Mouse (Mus musculus) forebrain, embryonic 10.5 days (tissue): ENCODE data around the gene Crtap. TPM values are rescaled to one million over a fixed set of nuclear protein-coding genes. Genes with fewer than 3 reads are reported as not detected.
A peak's percentile ranks its signal among the peaks of the same experiment; 100 is the strongest.
"Not testable (repeated sequence)": the region's sequence is repeated elsewhere in the genome, so short reads cannot be mapped to it uniquely, and the experiment has no call there.

Experiments
- DNase-seq: peaks from one replicate; pipeline ENCODE4 v3.0.0-alpha.2; 2017; ENCODE audit warnings: low spot score; ENCODE audit errors: extremely low spot score
- H3K27ac ChIP-seq: fragments of 300-500 bp; sonication (generic); 2 replicates; pipeline ENCODE4 v1.5.1; 2016; ENCODE audit warnings: mild to moderate bottlenecking
- H3K27me3 ChIP-seq: fragments of 300-500 bp; sonication (generic); 2 replicates; pipeline ENCODE4 v1.6.1; 2016; ENCODE audit warnings: mild to moderate bottlenecking; ENCODE audit not compliant: poor library complexity, severe bottlenecking
- H3K36me3 ChIP-seq: fragments of 300-500 bp; sonication (generic); replicated peaks from 2 replicates; pipeline ENCODE4 v1.6.1; 2016; ENCODE audit warnings: mild to moderate bottlenecking, moderate library complexity
- H3K4me1 ChIP-seq: fragments of 300-500 bp; sonication (generic); 2 replicates; pipeline ENCODE4 v1.6.1; 2016
- H3K4me3 ChIP-seq: fragments of 300-500 bp; sonication (generic); 2 replicates; pipeline ENCODE4 v1.5.1; 2016; ENCODE audit warnings: mild to moderate bottlenecking, moderate library complexity
- H3K9me3 ChIP-seq: fragments of 300-500 bp; sonication (generic); 2 replicates; pipeline ENCODE4 v1.6.1; 2016; ENCODE audit warnings: mild to moderate bottlenecking, moderate library complexity
- WGBS: fragments of 180-500 bp; shearing (Covaris S2); methylation state at CpG from one replicate; pipeline ENCODE4 v1.1.7; 2016; 5-methylcytosine and 5-hydroxymethylcytosine counted together
- polyA plus RNA-seq: library from polyadenylated mRNA; unstranded; fragments of >200 nt; fragmentation: Nextera tagmentation; extraction: Ambion mirVana; gene quantifications from 2 replicates; pipeline ENCODE4 v1.2.1, GENCODE M21; 2016

Gene Crtap
- polyA plus RNA-seq, 1 experiment from 2014 or later: 30.7 TPM

DNA sequence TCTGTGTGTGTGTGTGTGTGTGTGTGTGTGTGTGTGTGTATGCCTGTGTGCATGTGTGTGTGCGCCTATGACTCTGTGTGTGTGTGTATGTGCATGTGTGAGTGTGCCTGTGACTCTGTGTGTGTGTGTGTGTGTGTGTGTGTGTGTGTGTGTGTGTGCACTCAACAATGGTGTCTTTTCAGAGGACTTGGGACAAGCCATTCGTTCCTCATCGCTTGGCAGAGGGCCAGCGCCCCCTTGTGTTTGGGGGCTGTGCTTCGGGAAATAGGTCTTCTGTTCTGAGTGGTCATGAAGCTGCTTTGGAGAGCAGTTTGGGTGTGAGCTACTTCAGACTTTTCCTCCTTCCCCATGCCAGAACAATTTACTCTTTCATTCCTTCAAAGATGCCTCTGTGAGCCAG, 18.8 kb downstream of the Crtap start:
- Histone ChIP-seq H3K27me3 (peaks cover 26% of the 10 kb centered on the region), H3K4me1 (peaks cover 11% of the 10 kb centered on the region)
- DNase-seq, H3K27ac ChIP-seq, H3K9me3 ChIP-seq, H3K4me3 ChIP-seq, H3K36me3 ChIP-seq: not testable (repeated sequence)
- 34% methylated on average over 5 of the region's 5 CpGs for WGBS

DNA sequence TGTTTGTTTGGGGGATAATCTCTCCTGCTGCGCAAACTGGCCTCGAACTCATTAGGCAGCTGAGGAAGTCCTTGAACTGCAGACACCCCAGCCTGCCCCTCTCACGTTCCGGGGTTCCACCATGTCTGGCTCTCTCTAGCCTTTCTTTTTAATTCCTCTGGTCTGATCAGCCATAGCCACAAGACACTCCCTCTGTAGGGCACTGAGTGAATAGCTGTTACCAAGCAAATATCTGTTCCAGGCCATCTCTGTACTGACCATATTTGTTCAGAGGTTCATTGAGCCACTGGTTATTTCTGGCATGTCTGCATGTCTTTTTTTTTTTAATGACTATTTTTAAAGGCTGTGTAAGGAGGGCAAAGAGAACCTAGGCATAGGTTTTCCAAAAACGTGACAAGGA, 21.1 kb downstream of the Crtap start:
- peaks cover 34% of the 10 kb centered on the region for H3K27me3 ChIP-seq
- H3K4me1 ChIP-seq: peaks cover 11% of the 10 kb centered on the region
- 62% methylated on average over 5 of the region's 5 CpGs for WGBS
- not testable (repeated sequence) for DNase-seq, H3K27ac ChIP-seq, H3K4me3 ChIP-seq, H3K9me3 ChIP-seq, H3K36me3 ChIP-seq

- H3K27ac ChIP-seq: peak overlapping the region; percentile 81
- no peak for DNase-seq
- H3K9me3 ChIP-seq: no peaks in the 10 kb centered on the region
- WGBS: 12% methylated on average over 12 of the region's 12 CpGs
- peaks cover 11% of the 10 kb centered on the region for H3K4me1 ChIP-seq
- no peaks in the 10 kb centered on the region for H3K36me3 ChIP-seq
- peak overlapping the region; percentile 62 for H3K4me3 ChIP-seq
- peaks cover 34% of the 10 kb centered on the region for H3K27me3 ChIP-seq
Measured at GRCm38 (mm10) chr9:114368471-114368858, 22.0 kb downstream of the Crtap start.

DNA sequence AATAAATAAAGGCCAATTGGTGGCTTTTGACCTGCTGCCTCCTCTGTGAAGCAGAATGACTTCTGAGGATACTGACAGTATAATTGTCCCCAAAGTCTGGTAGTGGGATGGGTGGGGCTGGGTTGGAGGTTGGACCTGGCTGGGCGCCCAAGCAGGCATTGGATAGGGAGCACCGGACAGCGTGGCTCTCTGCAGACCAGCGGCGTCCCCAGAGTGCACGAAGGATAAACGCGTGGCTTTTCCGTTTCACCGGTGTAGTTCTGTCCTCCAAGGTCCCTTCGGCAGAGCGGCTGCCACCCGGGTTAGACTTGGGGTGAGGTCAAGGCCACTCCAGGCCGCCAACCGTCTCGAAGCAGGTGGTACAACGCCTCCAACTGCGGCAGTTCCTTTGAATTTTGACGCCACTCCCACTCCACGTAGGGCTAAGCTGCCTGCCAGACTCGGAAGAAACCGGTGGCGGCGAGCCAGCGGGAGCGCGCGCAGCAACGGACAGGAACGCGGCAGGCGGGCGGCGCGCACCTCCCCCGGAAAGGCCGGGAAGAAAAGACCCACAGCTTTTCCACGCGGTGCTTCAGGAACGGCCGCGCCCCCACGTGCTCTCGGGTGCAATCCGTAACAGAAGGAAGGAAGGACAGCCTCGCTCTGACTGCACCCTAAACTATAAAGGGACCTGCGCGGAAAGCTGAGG, 22.5 kb downstream of the Crtap start:
- peaks cover 34% of the 10 kb centered on the region for H3K27me3 ChIP-seq
- peak overlapping the region; percentile 81 for H3K27ac ChIP-seq
- H3K4me1 ChIP-seq: peaks cover 11% of the 10 kb centered on the region
- peak overlapping the region; percentile 62 for H3K4me3 ChIP-seq
- H3K36me3 ChIP-seq: no peaks in the 10 kb centered on the region
- WGBS: 2% methylated on average over 48 of the region's 48 CpGs
- peak; percentile 60 for DNase-seq
- no peaks in the 10 kb centered on the region for H3K9me3 ChIP-seq

DNA sequence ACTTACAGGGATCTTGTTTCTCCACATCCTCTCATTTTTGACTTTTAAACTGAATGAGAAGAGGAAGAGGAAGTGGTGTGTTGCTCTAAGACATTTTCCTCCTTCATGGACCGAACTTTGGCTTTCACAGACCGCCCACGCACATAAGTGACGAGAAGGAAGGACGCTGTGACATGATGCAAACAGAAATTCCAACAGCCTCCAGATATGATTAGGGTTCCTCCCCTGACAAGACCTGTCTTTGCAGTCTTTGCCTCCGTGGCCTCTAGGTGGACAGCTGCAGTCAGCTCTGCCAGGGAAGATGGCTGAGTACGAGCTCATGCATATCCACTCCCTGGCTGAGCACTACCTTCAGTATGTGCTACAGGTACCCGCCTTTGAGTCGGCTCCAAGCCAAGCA, 60.6 kb downstream of the Crtap start, which contains the start of gene Bcl2a1c:
Gene Bcl2a1c, plus strand, starts transcription at position 281 of the 400 bp plus-strand sequence.
- not testable (repeated sequence) for H3K36me3 ChIP-seq, H3K27me3 ChIP-seq, H3K27ac ChIP-seq, H3K4me3 ChIP-seq, DNase-seq, H3K4me1 ChIP-seq, H3K9me3 ChIP-seq
- 82% methylated on average over 9 of the region's 9 CpGs for WGBS

- not testable (repeated sequence) for H3K36me3 ChIP-seq, H3K4me1 ChIP-seq, H3K9me3 ChIP-seq, H3K27me3 ChIP-seq, H3K27ac ChIP-seq, DNase-seq, H3K4me3 ChIP-seq
Measured at GRCm38 (mm10) chr9:114328332-114328731, 62.1 kb downstream of the Crtap start.

- 0 out of 2 replicates have a peak, but pooled peaks cover 4% of the 10 kb centered on the region for H3K4me1 ChIP-seq
- no peak for DNase-seq
Measured at GRCm38 (mm10) chr9:114326011-114326748, 64.3 kb downstream of the Crtap start.

More at GRCm38 (mm10) chr9:114326011-114326748, 64.3 kb downstream of the Crtap start:
- Histone ChIP-seq H3K9me3 (no peaks in the 10 kb centered on the region), H3K27me3 (no peaks in the 10 kb centered on the region), H3K36me3 (no peaks in the 10 kb centered on the region), H3K4me3 (no peak overlapping the region), H3K27ac (no peak overlapping the region)
- 74% methylated on average over 3 of the region's 3 CpGs for WGBS

Other genes starting within 250 kb of the Crtap start
- not detected in 2 replicates for gene Bcl2a1c, start 60.5 kb downstream of the Crtap start, polyA plus RNA-seq
- gene Glb1, start 10.4 kb upstream of the Crtap start, polyA plus RNA-seq: 22.6 and 22.8 TPM in 2 replicates
- gene Tmppe, start 10.4 kb upstream of the Crtap start, polyA plus RNA-seq: 10.1 and 10.7 TPM in 2 replicates
- gene Ccr4, start 114.2 kb upstream of the Crtap start, polyA plus RNA-seq: not detected in 2 replicates
- 1.0 and 1.2 TPM in 2 replicates for gene C130032M10Rik, start 125.0 kb upstream of the Crtap start, polyA plus RNA-seq
- gene Trim71, start 173.7 kb upstream of the Crtap start, polyA plus RNA-seq: 5.9 and 6.5 TPM in 2 replicates
- gene Cnot10, start 249.5 kb upstream of the Crtap start, polyA plus RNA-seq: 73.7 and 74.4 TPM in 2 replicates